In genomic region chr11:32102976-32103375, GRCm38 (mm10) we compare ENCODE assay signal across 8 mouse cellular contexts.
A peak's percentile ranks its signal among the peaks of the same experiment; 100 is the strongest.
DNase-seq lines count a peak whose midpoint lies in the region; ATAC-seq and TF ChIP-seq lines count a peak whose summit lies in the region.

No protein-coding gene starts in this region.

- peak; percentile 9 for DNase-seq in heart, postnatal 0 days (ENCODE audit: low spot score)
- no peak for DNase-seq in heart, adult 8-10 months (ENCODE audit: low spot score)
- DNase-seq in ZHBTc4 (ENCODE audit: low read depth, low spot score) = peak; percentile 84
- DNase-seq in induced T-regulatory cell, adult 2 months (ENCODE audit: low read depth) = peak; percentile 67
- no peak for DNase-seq in cerebellum, postnatal 36 days
- DNase-seq in right cerebral cortex, postnatal 10 days (ENCODE audit: low spot score in 2 of 2) = no peak

- no peak for TF ChIP-seq EP300 in heart, postnatal 0 days (IDR thresholded peaks at IDR 0.05; ENCODE audit: low read depth)

- no peaks in the 10 kb centered on the region for H3K36me3 ChIP-seq in heart, postnatal 0 days (replicated peaks; ENCODE audit: control insufficient read depth, insufficient read depth, low read length)
- H3K36me3 ChIP-seq in midbrain, embryonic 15.5 days (replicated peaks) = no peaks in the 10 kb centered on the region

- ATAC-seq in heart, postnatal 0 days (ENCODE audit: insufficient read depth, low read depth) = no peak
- ATAC-seq in midbrain, embryonic 15.5 days (replicated peaks) = no peak
- ATAC-seq in granulocyte monocyte progenitor cell, adult 5-6 weeks (replicated peaks; ENCODE audit: poor library complexity, severe bottlenecking) = no peak

- H3K4me2 ChIP-seq in heart, postnatal 0 days (ENCODE audit: low read depth, low read length) = peak overlapping the region; percentile 36; the same call in 1 of the 2 replicates
- H3K4me2 ChIP-seq in midbrain, embryonic 15.5 days = no peak overlapping the region

- 0 out of 2 replicates have a peak overlapping the region, but pooled peaks have one; percentile 10 for H3K4me3 ChIP-seq in heart, postnatal 0 days (ENCODE audit: low read depth, low read length)
- no peak overlapping the region for H3K4me3 ChIP-seq in midbrain, embryonic 15.5 days

- H3K27ac ChIP-seq in heart, postnatal 0 days (ENCODE audit: low read depth) = no peak overlapping the region
- H3K27ac ChIP-seq in midbrain, embryonic 15.5 days = peak overlapping the region; percentile 14; the same call in 1 of the 2 replicates

- no peak for TF ChIP-seq CTCF in heart, postnatal 0 days (IDR thresholded peaks at IDR 0.05; ENCODE audit: low read depth)

- H3K27me3 ChIP-seq in heart, postnatal 0 days (ENCODE audit: control insufficient read depth, insufficient read depth, low read length) = 0 out of 2 replicates have a peak, but pooled peaks cover 4% of the 10 kb centered on the region
- H3K27me3 ChIP-seq in midbrain, embryonic 15.5 days (replicated peaks) = no peaks in the 10 kb centered on the region

- H3K9me3 ChIP-seq in heart, postnatal 0 days (replicated peaks; ENCODE audit: control insufficient read depth, low read length) = no peaks in the 10 kb centered on the region
- H3K9me3 ChIP-seq in midbrain, embryonic 15.5 days = no peaks in the 10 kb centered on the region

- peaks cover 5% of the 10 kb centered on the region; the same call in 1 of the 2 replicates for H3K4me1 ChIP-seq in heart, postnatal 0 days (ENCODE audit: control insufficient read depth, insufficient read depth)
- peaks cover 42% of the 10 kb centered on the region for H3K4me1 ChIP-seq in midbrain, embryonic 15.5 days

- 7% methylated on average over 12 of the region's 12 CpGs for WGBS in heart, postnatal 0 days
- 14% methylated on average over 12 of the region's 12 CpGs for WGBS in midbrain, embryonic 15.5 days

- 0 out of 2 replicates have a peak overlapping the region, but pooled peaks have one; percentile 16 for H3K9ac ChIP-seq in heart, postnatal 0 days (replicated peaks; ENCODE audit: low read depth, low read length)
- H3K9ac ChIP-seq in midbrain, embryonic 15.5 days = no peak overlapping the region

Comparison
In these comparisons a context has a peak if more than half of its experiments do, and no peak if none do; other contexts are left out.
1. DNase-seq: peak in heart, postnatal 0 days (single experiment), ZHBTc4 (single experiment) and induced T-regulatory cell, adult 2 months (single experiment); none in heart, adult 8-10 months (single experiment), cerebellum, postnatal 36 days (0 of 2) and right cerebral cortex, postnatal 10 days (0 of 2).